Mouse (Mus musculus): ENCODE results near the gene Ttc7b.

- TF ChIP-seq CTCF (IDR thresholded peaks at IDR 0.05; ENCODE audit: low read depth, low read length): no peak
- TF ChIP-seq POLR2A (IDR thresholded peaks at IDR 0.05; ENCODE audit: extremely low read depth, insufficient read depth, low read length): no peak
These were observed 120.5 kb downstream of the Ttc7b start for GRCm38 (mm10) chr12:100400119-100400518.
